Mouse (Mus musculus) layer of hippocampus, postnatal 25 days (tissue): Measurements from ENCODE around the gene Rhd. TPM values are rescaled to one million over a fixed set of nuclear protein-coding genes. Genes with fewer than 3 reads are reported as not detected.
"Not testable (repeated sequence)": the region's sequence is repeated elsewhere in the genome, so short reads cannot be mapped to it uniquely, and the experiment has no call there.

Experiments
- DNase-seq, 2 experiments: peaks; one replicate each; pipeline ENCODE4 v3.0.0; 2022; ENCODE audit warnings: mixed read lengths in 2 of 2, low spot score in 1 of 2; ENCODE audit errors: extremely low spot score in 1 of 2
- total RNA-seq, 2 experiments: library from RNA; stranded (reverse); gene quantifications; 2 replicates each; pipeline ENCODE4 v1.2.3; 2021

The Rhd gene
- total RNA-seq = not detected

- DNase-seq = no peak
These were observed at the start of gene Rhd for GRCm38 (mm10) chr4:134863937-134864729. Gene Rhd, plus strand, starts transcription at chr4:134864536.

GRCm38 (mm10) chr4:134817706-134818105 is 46.6 kb upstream of the Rhd start:
- DNase-seq = no peak

GRCm38 (mm10) chr4:134821061-134821460 is 43.3 kb upstream of the Rhd start:
- DNase-seq = no peak

- no peak for DNase-seq
These were observed 40.8 kb upstream of the Rhd start for GRCm38 (mm10) chr4:134823560-134823959.

GRCm38 (mm10) chr4:134825864-134826263 is 38.5 kb upstream of the Rhd start:
- DNase-seq = not testable (repeated sequence)

GRCm38 (mm10) chr4:134826348-134826747 is 38.0 kb upstream of the Rhd start:
- DNase-seq = no peak

- no peak for DNase-seq
These were observed 36.5 kb upstream of the Rhd start for GRCm38 (mm10) chr4:134827806-134828205.

GRCm38 (mm10) chr4:134831934-134832333 is 32.4 kb upstream of the Rhd start:
- no peak for DNase-seq

GRCm38 (mm10) chr4:134835486-134835885 is 28.9 kb upstream of the Rhd start:
- no peak for DNase-seq

- no peak for DNase-seq
These were observed 26.1 kb upstream of the Rhd start for GRCm38 (mm10) chr4:134838221-134838620.

- not testable (repeated sequence) for DNase-seq
These were observed 25.6 kb upstream of the Rhd start for GRCm38 (mm10) chr4:134838706-134839105.

- no peak for DNase-seq
These were observed 24.1 kb upstream of the Rhd start for GRCm38 (mm10) chr4:134840231-134840630.

- DNase-seq = no peak
These were observed 20.8 kb upstream of the Rhd start for GRCm38 (mm10) chr4:134843566-134843965.

GRCm38 (mm10) chr4:134847587-134847986 is 16.7 kb upstream of the Rhd start:
- no peak for DNase-seq

GRCm38 (mm10) chr4:134850551-134850950 is 13.8 kb upstream of the Rhd start:
- no peak for DNase-seq

GRCm38 (mm10) chr4:134851236-134851635 is 13.1 kb upstream of the Rhd start:
- no peak for DNase-seq

GRCm38 (mm10) chr4:134851876-134852275 is 12.5 kb upstream of the Rhd start:
- no peak for DNase-seq

- no peak for DNase-seq
These were observed 11.7 kb upstream of the Rhd start for GRCm38 (mm10) chr4:134852438-134853255.

GRCm38 (mm10) chr4:134853259-134853636 is 11.1 kb upstream of the Rhd start, which contains the start of gene Maco1:
Gene Maco1, minus strand, starts transcription at chr4:134853345.
- DNase-seq = peak; percentile 99

- peak; percentile 84 to 91 for DNase-seq
These were observed 10.5 kb upstream of the Rhd start for GRCm38 (mm10) chr4:134853637-134854485.

- DNase-seq = no peak
These were observed 9.0 kb upstream of the Rhd start for GRCm38 (mm10) chr4:134855371-134855770.
